Mouse (Mus musculus) stomach, postnatal 0 days (tissue): ENCODE results near the gene Gal3st2c.

Source experiments
- CTCF ChIP-seq: IDR thresholded peaks from 2 replicates; pipeline ENCODE4 v1.5.1; 2016; ENCODE audit warnings: antibody characterized with exemption, low read depth, mild to moderate bottlenecking, moderate library complexity
- EP300 ChIP-seq: optimal IDR thresholded peaks from 2 replicates; pipeline ENCODE3; 2016; ENCODE audit warnings: antibody characterized with exemption

DNA sequence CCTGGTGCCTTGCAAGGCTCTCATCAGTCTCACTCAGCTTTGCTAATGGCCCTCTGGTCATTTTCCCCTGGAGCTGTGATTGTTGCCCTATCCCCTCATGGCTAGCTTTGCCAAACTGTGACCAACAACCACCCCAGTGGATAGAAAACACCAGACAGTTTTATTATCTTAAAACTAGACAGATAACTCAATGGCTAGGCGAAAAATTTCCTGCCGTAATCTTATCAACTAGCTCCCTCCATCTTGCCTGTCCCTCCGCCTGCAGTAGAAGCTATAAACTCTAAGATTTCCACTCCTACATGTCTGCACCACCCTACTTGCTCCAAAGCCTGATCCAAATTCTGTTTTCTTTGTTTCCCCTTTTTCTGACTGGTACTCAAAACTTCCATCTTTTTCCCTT is 4.1 kb upstream of the Gal3st2c start:
- no peak for TF ChIP-seq CTCF
- TF ChIP-seq EP300, result no peak
